Mouse (Mus musculus): Measurements from ENCODE around the gene Rbl2.

Gene Rbl2

DNA sequence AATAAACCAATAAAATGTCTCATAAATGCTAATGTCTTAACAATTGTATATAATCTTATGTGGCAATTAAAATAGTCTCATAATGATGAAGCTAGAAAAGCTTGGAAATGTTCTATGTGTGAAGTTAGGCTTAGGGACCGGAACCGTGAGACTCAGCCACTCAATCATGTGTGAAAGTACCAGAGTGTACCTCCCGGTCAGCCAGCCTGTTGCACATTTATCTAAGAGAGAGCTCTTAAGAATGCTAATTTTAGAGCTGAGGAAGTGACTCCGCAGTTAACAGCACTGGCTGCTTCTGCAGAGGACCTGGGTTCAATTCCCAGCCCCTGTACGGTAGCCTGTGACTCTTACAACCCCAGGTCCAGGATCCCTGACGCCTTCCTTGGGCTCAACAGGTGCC, 28.2 kb downstream of the Rbl2 start:
- no peak for DNase-seq (ENCODE audit: extremely low read depth, low read depth)

DNA sequence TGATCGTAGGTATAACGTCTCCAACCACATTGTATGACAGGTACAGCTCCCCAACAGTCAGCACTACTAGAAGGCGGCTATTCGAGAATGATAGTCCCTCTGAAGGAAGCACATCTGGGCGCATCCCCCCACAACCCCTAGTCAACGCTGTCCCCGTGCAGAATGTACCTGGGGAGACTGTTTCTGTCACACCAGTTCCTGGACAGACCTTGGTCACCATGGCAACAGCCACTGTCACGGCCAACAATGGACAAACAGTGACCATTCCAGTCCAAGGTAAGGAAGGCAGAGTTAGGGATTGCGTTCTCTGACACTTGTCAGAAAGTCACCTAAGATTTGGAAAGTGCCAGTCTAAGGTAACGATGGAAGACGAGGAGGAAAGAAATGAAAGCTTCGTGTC, 36.4 kb downstream of the Rbl2 start:
- no peak for DNase-seq (ENCODE audit: extremely low read depth, low read depth)

DNA sequence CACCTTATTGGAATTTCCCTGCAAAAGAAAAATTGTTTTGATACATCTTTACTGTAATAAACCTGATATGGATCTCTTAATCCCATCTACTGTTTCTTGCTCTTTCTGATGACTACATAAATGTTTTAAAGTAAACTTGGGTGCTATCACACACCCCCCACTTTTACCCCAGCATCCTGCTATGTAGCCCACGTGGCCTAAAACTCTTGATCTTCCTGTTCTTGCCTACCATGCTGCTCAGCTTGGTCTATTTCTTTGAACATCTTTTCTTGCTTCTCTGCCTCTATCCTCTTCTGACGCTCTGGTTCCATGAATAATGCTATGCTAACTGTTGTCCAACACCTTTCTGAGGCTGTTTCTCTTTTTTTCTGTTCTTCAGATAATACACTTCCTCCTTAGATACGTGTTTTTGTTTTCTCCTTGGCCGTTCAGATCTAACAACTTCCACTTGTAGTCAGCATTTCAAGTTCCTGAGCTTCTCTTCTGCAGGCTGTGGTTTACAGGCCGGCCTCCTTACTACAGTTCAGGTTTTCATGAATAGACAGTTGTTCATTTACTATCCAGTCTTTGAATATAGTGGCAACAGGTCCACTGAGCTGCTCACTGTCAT, 42.1 kb downstream of the Rbl2 start:
- DNase-seq (ENCODE audit: extremely low read depth, low read depth) = no peak

DNA sequence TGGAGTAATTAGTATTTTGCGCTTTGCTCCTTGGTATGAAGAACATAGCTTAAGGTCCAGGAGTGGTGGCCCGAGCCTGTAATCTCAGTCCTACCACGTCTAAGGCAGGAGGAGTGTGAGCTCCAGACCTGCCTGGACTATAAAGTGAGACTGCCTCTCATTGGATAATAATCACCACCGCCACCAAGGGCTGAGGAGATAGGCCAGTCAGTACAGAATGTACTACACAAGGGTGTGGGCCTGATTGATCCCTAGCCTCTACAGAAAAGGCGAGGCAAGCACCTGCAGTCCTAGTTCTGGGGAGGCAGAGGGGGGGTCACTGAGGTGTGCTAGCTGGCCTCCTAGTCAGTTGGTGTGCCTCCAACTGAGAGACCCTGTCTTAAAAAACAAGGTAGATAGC, 44.6 kb downstream of the Rbl2 start:
- DNase-seq (ENCODE audit: extremely low read depth, low read depth) = no peak

DNA sequence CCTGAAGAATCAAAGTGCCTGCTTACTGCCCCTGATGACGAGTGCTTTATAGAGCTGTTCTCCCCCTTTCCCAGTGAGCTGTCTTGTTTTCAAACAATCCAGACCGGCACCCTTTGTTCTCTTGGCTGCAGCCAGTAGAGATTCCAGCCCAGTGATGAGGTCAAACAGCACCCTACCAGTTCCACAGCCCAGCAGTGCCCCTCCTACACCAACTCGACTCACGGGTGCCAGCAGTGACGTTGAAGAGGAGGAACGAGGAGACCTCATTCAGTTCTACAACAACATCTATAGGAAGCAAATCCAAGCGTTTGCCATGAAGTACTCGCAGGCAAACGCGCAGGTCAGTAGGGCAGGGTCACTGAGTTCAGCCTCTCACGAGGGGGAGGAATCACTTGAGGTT, 45.1 kb downstream of the Rbl2 start:
- no peak for DNase-seq (ENCODE audit: extremely low read depth, low read depth)

DNA sequence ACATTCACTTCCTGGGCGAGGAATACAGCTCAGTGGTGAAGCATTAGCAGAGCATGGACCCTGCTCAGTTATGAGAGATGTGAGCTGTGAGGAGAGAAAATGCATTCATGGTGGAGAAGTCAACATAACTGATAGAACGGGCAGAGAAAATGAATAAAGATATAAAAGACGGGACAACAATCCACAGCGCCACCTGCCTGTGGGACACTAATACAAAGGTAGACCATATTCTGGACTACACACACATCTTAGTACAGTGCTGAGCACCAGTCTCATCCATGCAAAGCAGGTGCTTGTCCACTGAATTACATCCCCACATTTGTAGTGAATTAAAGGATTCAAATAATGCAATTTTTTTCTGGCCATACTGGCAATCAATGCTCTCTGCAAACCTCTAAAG, 47.7 kb downstream of the Rbl2 start:
- DNase-seq (ENCODE audit: extremely low read depth, low read depth) = no peak

DNA sequence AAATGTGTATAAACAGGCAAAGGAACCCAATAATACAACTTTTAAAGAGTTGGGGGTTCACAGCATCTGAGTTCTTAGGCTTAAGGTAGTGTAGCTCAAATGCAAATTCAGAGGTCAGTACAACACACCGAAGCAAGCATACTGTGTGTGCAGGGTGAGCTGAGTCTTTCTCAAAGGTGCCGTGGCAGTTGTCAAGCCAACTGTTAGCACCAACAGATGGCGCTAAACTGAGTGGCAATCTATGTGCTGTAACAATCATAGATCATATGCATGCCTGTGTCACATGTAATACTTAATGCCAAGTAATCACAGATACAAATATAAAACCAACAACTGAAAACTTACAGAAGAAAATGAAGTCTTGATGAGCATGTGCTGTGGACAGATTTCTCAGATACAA, 48.3 kb downstream of the Rbl2 start:
- no peak for DNase-seq (ENCODE audit: extremely low read depth, low read depth)

DNA sequence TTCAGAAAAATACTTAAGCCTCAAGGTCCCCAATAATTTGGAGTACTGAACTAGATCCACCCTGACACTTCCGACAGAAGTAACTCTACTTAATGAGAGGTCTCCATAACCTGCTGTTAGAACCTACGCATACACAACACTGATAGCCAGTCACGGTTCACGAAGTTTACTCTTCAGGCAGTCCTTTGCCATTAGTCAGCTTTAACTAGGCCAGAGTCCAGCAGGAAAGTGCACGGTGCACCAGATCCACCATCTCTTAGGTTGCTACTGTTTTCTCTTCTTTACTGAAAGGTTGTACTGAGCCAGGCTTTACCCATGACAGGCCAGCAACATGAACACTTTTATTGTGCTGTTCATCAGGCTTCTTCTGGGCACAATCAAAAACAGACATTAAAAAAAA, 54.5 kb downstream of the Rbl2 start:
- DNase-seq (ENCODE audit: extremely low read depth, low read depth) = no peak

DNA sequence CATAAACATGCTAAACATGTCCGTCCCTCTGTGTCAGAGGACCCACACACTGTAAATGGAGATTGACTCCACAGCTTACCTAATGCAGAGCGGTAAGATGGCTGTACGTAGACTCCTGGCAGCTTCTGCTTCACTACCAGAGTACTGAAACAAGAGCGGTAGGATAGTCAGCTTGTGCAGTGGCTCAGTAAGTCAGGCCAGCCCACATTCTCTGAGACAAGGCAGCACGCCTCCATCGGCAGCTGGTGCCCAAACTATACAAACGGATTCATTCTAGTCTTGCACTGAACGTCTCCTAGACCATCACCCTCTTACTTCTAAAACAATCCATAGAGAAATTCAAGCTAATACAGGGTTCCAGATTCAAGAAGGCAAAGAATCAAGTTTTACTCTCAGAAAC, 56.9 kb downstream of the Rbl2 start:
- no peak for DNase-seq (ENCODE audit: extremely low read depth, low read depth)

DNA sequence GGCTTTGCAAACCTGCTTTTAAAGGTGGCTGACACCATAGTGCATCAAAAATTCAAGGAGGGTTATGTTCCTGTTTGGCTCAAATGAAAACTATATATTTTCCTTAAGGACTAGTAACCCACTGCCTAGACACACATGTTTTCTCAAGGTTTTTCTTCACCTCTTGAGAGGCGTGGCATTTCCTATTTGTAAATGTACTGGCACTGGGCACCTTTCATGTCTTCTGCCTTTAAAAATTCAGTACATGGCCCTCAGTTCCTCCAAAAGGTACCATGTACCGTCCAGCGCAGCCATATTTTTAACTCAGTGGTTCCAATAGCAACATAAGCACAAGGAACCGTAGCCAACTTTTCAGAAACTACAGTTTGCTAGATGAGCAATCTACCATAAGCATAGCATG, 62.9 kb downstream of the Rbl2 start:
- no peak for DNase-seq (ENCODE audit: extremely low read depth, low read depth)

DNA sequence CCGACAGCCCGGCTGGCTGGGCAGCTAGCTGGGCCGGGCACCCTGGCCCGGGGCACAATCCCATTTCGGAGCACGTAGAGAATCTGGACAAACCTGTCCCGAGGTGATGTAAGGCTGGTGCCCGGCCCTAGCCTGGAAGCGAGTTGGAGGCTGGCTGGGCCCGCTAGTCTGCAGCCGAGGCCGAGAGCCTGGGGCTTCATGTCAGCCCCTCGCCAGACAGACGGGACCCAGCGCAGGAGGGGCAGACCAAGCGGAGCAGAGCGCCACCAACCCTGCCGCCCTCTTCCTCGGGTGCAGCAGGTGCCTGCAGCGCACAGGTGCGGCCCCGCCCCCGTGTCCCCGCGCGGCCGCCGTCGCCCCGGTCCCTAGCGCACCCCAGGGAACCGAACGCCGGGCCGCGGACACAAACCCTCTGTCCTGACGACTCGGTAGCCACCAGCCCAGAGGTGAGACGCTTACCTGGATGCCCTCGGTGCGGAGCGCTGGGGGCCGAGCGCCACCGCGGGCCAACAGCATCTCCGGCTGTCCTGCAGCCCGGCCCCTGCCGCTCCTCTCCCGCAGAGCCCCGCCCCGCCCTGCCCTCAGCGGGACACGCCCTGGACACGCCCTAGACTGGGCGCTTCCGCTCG, 63.7 kb downstream of the Rbl2 start:
- no peak for DNase-seq (ENCODE audit: extremely low read depth, low read depth)

DNA sequence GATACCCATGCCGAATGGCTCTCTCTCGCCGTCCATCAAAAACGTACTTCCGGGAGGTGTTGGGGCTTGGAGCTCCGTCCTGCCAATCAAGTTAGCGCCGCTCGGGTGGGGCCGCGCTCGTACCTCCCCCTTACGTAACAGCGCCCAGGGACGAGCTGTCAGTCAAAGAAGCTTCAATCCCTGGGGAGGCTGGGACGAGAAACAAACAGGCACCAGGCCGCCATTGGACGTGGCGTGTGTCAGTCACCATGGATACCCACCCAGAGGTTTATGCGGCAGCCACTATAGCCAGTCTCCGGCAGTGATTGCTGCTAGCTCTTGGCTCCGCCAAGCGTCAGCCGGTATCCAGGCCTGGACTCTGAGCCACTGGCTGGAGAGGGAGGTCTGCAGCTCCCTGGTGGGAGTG, 64.2 kb downstream of the Rbl2 start:
- DNase-seq (ENCODE audit: extremely low read depth, low read depth) = peak; percentile 97

DNA sequence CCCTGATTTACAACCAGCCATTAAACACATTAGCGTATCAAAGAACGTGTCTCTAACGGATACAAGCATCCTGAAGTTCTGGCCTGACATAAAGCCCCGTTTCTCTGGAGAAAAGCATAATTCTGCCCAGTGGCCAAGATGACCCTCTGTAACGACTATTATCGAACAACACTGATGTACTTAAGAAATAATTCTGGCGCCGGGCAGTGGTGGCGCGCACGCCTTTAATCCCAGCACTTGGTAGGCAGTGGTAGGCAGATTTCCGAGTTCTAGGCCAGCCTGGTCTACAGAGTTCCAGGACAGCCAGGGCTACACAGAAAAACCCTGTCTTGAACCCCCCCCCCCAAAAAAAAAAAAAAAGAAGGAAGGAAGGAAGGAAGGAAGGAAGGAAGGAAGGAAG, 64.8 kb downstream of the Rbl2 start:
- DNase-seq (ENCODE audit: extremely low read depth, low read depth) = no peak

DNA sequence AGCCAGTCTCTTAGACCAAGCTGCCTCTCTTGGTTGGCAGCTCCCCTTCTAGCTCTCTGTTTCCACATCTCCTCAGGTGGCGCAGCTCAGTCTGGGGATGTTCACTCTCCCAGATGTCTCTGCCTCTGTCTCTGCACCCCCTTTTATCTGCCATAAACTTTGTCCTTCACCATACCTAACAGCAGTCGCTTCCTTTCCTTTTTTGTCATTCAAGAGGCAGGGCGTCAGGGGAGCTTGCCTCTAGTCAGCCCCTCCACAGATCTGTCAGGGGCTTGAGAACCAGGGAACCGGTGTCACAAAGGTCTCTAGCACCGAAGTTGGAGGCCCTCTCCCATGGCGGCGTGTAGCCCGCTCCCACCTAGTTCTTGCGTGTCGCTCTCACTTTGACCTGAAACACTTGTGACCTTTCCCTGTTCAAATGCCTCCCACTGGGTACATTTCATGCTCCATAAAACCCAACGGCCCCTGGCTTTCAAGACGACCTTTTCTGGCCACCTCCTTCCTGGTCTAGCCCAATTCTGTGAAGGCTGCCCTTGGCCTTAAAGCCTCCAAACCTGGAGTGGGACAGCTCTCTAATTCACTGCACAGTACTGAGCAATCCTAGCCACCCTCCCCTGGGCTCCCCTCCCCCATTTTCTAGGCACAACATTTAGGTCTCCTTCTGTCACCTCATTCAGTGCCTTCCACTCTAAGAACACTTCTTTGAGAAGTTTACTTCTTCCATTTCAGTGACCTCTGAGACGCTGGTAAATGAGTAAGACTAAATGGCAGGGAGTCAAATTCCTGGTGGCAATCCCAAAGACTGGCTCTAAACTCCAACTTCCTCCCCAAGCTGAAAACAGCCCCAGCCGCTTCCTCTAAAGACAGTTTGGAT, 65.7 kb downstream of the Rbl2 start:
- no peak for DNase-seq (ENCODE audit: extremely low read depth, low read depth)

DNA sequence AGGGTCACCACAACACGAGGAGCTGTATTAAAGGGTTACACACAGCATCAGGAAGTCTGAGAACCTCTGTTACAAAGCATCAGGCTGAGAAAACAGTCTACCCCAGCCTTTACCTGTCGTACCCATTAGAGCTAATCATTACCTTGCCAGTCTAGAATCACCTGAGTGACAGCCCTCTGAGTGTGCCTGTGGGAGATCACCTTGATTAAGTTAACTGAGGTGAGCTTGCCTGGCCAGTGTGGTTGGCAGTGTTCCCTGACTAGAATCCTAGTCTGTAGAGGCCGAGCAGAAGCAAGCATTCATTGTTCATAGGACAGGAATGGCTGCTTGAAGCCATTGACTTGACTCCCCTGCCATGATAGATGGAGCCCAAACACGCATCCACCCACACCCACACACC, 71.0 kb downstream of the Rbl2 start:
- DNase-seq (ENCODE audit: extremely low read depth, low read depth) = no peak

DNA sequence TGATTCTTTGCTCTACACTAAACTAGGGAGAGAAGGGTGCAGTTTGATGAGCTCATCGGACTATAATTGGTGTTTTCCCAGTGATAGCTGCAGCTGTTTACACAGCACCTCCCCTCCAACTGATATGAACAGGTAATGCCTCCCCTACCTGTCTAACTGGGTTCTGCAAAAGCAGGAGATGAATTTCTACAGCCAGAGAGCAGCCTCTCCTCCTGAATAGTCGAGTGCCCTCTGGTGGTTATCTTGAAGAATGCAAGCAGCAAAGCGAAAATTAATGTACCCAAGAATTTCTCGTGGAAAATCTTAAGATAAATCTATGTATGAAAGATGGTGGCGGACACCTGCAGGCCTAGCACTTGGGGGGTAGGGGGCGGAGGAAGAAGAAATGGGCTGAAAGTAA, 77.9 kb downstream of the Rbl2 start:
- peak; percentile 19 for DNase-seq (ENCODE audit: extremely low read depth, low read depth)

DNA sequence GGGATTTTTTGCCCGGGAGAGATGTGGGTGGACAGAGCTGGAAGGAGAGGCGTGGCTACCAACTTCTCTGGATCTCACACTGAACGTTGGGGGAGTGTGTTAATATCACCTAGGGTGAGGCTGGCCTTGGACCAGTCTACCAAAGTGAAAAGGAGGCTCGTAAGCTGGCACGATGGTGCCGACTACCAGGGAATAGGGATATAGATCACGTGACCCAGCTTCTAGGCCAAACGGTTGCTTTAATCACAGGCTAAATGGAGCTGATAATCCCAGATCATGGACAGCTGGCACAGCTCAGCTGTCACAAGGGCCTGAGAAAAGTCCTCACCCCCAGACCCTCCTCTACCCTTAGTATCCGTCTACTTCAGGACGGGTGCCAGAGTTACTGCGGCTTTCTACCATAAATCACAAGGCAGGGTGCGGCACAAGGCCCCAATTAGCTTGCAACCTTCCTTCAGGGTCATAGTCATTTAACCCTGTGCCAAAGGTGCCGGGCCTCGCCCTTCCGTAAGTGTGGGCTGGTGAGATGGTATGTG, 78.9 kb downstream of the Rbl2 start:
- DNase-seq (ENCODE audit: extremely low read depth, low read depth) = no peak

DNA sequence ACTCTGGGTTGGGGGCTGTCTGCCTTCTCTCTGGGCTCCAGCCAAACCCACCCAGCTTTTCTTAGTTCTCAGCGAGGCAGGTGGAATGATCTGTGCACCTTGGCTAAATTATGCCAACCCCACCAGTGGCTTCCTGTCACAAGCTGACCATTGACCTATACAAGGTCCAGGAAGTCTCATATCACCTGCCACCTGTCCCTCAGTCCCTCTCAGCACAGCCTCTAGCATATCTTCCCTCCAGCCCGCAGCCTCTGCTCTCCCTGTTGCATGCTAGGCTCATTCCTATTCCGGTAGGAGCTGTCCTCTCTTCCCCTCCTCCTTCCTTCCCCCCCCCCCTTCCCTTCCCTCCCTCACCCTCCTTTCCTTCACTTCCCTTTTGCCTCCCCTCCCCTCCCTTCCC, 79.4 kb downstream of the Rbl2 start:
- no peak for DNase-seq (ENCODE audit: extremely low read depth, low read depth)

DNA sequence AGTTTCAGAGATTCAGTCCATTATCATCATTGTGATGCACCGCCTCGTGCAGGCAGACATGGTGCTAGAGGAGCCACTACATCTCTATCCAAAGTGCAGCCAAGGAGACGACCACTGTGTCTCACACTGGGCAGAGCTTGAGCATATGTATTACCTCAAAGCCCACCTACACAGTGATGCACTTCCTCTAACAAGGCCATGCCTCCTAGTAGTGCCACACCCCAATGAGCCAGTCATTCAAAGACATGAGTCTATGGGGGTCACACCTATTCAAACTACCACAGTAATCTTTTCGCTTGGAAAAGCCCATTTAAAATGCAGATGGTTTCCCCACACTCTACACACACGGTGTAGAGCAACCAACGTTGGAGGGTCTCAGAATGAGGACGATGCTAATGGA, 81.7 kb downstream of the Rbl2 start:
- no peak for DNase-seq (ENCODE audit: extremely low read depth, low read depth)

DNA sequence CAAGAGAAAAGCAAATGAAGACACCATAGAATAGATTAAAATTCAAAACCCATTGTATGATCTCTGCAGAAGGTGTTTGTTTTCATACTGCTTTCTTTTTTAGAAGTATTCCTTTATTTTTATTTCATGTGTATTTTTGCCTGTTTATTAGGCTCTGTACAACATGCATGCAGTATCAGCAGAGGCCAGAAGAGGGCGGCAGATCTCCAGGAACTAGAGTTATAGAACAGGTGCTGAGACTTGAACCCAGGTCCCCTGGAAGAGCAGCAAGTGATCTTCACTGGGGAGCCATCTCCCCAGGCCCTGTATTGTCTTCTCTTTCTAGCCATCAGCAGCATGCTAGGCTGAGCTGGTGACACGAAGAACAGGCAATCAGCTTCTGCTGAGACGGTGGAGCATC, 84.0 kb downstream of the Rbl2 start:
- DNase-seq (ENCODE audit: extremely low read depth, low read depth) = no peak

DNA sequence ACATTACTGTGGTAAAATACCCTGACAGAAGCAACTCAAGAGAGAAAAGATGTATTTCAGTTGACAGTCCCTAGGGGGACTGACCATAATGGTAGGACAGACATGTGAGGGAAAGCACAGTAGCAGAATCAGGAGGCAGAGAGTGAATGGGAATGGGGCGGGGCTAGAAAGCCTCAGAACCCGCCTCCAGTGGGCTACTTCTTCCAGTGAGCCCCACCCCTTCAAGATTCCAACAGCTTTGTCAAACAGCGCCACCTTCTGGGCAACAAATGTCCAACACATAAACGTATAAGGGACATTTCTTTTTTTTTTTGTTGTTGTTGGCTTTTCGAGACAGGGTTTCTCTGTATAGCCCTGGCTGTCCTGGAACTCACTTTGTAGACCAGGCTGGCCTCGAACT, 84.7 kb downstream of the Rbl2 start:
- peak; percentile 42 for DNase-seq (ENCODE audit: extremely low read depth, low read depth)

DNA sequence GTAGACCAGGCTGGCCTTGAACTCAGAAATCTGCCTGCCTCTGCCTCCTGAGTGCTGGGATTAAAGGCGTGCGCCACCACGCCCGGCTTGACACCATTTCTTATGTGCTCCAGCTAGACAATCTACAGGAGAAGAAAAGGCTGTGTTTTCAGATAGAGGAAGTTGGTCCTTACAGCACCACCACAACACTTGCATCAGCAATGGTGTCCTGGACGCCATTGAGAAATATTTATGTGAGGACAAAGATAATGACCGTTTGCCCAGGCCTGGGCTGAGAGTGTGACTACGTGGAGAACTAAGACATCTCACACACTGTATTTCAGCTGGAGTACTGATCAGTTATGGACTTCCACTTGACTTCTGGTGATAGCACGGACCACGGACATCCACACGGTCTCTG, 88.8 kb downstream of the Rbl2 start:
- no peak for DNase-seq (ENCODE audit: extremely low read depth, low read depth)

All from MEL-GATA-1-ER (cell line).